Mouse (Mus musculus) left cerebral cortex, postnatal 14 days (tissue): ENCODE results near the gene Rwdd4a. TPM values are rescaled to one million over a fixed set of nuclear protein-coding genes. Genes with fewer than 3 reads are reported as not detected.

Source experiments
- DNase-seq, 2 experiments: peaks; one replicate each; pipeline ENCODE4 v3.0.0; 2021 to 2022; ENCODE audit warnings: low spot score in 2 of 2, mixed read lengths in 1 of 2
- intact Hi-C: fragments of 180-260 bp; cut with DNase I; formaldehyde crosslinking; loops from one replicate; pipeline ENCODE4 v1.15.1; 2025
- microRNA-seq, 2 experiments: library from miRNA; unstranded; fragments of <30 nt; microRNA quantifications; one replicate each; pipeline ENCODE4 v1.2.0; 2022
- total RNA-seq, 2 experiments: library from RNA; stranded (reverse); gene quantifications; 2 replicates each; pipeline ENCODE4 v1.2.3; 2021

Gene Rwdd4a
- total RNA-seq, 2 experiments from 2014 or later, result 28.9 to 32.8 TPM

DNA sequence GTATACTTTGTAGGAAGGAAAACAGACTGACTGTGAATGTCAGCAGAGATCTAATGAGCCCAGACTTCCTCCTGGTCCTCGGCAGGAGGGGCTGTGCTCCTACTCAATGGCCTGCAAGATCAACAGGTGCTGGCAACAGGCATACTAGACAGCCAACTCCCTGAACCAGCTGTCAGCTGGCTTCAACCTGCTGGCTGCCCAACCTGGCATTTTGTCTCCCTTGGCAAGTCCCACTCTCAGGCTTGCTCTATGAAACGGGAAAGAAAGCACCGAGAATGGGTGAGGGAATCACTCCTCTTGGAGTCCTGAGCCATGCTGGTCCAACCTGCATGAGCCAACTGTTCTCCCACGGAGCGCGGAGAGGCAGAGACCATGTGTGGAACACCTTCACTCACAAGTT lies 36.7 kb downstream of the Rwdd4a start:
- intact Hi-C loops, result no loop called here
- DNase-seq, result no peak

DNA sequence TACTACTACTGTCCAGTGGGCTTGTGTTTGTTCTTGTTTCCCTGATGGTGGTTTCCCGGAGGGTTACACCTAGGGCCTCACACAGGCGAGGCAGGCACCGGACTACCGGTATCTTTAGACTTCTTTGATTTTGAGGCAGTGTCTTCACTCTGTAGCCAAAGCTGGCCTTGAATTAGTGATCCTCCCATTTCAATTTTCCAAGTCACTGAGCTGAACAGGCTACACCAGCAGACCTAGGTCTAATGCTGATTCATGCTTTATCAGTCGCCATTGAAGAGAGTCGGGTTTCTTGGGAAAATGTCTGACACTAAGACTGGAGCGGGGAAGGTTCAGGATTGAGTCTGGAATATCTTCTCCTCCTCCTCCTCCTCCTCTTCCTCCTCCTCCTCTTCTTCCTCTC lies 40.0 kb downstream of the Rwdd4a start:
- no peak for DNase-seq
- intact Hi-C loops, result no loop called here

DNA sequence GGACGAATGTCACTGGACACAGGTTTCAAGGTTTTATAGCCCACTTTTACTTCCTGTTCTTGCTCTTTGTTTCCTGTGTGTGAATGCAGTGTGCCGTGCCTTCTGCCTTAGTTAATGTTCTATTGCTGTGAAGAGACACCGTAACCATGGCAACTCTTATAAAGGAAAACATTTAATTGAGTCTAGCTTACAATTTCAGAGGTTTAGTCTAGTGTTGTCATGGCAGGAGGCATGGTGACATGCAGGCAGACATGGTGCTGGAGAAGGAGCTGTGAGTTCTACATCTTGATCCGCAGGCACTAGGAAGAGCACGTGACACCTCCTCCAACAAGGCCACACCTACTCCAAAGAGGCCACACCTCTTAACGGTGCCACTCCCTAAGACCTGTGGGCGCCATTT lies 48.0 kb downstream of the Rwdd4a start:
- DNase-seq, result peak in 1 of 2 experiments; percentile 11
- intact Hi-C loops, result no loop called here

DNA sequence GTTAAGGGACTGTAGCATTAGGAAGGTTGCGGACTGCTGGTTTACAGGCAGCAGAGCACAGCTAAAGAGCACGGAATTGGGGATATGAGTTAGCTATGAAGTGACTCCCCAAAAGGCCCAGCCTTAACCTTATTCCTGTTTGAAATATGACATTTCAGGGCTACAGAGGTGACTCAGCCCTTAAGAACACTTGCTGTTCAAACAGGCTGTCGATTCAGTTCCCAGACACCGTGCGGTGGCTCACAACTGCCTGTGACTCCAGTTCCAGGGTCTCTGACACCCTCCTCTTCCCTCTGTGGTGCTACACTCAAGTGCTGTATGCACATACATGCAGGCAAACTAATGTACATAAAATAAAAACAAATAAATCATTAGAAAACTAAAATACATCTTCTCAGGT lies 55.2 kb downstream of the Rwdd4a start:
- intact Hi-C loops, result no loop called here
- DNase-seq, result no peak

DNA sequence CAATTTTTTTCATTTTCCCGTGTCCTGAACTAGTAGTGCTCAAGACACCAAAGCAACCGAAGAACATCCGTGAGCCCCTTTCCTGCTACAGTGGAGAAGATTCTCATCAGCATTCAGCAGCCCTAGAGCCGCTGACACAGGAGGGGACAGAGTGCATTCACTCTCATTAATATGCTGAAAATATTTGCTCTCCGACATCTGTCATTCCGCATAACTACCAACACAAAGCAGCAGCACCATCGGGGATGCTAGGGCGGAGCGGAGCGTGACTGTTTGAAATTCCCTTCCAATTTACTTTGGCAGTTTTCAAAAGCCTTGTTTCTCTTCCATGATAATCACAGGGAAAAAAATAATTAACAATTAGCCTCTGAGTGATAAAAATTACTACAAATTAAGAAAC lies 56.9 kb downstream of the Rwdd4a start:
- intact Hi-C loops, result no loop called here

DNA sequence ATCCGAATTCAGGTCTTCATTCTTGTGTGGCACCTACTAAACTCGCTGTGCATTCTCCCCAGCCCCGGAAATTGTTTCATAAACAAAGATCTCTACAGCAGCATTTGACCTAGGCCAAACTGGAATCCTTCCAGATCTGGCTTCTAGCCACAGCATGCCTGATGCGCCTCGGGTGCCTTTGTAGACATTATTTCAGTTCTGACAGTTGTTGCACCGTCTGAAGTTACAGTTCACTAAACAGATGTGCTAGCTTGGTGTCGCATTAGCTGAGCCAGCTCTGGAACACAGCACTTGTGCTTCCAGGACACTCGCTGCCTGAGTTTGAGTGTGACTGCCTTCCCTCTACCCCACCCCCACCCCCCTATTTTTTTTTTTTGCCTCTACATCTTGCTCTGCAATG lies 67.2 kb downstream of the Rwdd4a start:
- intact Hi-C loops, result no loop called here
- DNase-seq, result no peak

More for the DNA sequence above, 56.9 kb downstream of the Rwdd4a start:
- DNase-seq, result no peak

Small RNA genes lying within 50 kb of the gene (microRNA-seq; reads per million reads assigned to microRNA genes)
- 0 reads per million in 2 experiments for gene Gm27409

Other genes with a start within 250 kb of the Rwdd4a start
- gene Stox2, start 87.3 kb upstream of the Rwdd4a start, total RNA-seq, result 10 to 100 TPM; 78.1 to 80.5 TPM
- 10 to 100 TPM; 52.9 to 56.2 TPM for gene Trappc11, start 194 bp upstream of the Rwdd4a start, total RNA-seq
- 10 to 100 TPM; 41.6 to 44.7 TPM for gene Ing2, start 141.9 kb downstream of the Rwdd4a start, total RNA-seq
- 10 to 100 TPM; 13.5 to 15.8 TPM for gene Cdkn2aip, start 180.3 kb downstream of the Rwdd4a start, total RNA-seq